Mouse (Mus musculus) myocyte (in vitro differentiated cells): ENCODE measurements around the gene Rps2. TPM values are rescaled to one million over a fixed set of nuclear protein-coding genes. Genes with fewer than 3 reads are reported as not detected.

Experiments
- H3K27me3 ChIP-seq: one replicate; pipeline ENCODE4 v1.6.1; 2011; ENCODE audit not compliant: control insufficient read depth, insufficient read depth, insufficient read length
- H3K36me3 ChIP-seq: one replicate; pipeline ENCODE4 v1.6.1; 2011; ENCODE audit not compliant: control insufficient read depth, insufficient read depth
- H3K4me2 ChIP-seq: one replicate; pipeline ENCODE4 v1.6.1; 2011; ENCODE audit warnings: low read depth, control low read depth
- H3K4me3 ChIP-seq: one replicate; pipeline ENCODE4 v1.5.1; 2011; ENCODE audit warnings: mild to moderate bottlenecking, control low read depth, moderate library complexity
- H3K79me2 ChIP-seq: one replicate; pipeline ENCODE4 v1.6.1; 2011; ENCODE audit not compliant: control insufficient read depth, insufficient read depth
- H3ac ChIP-seq: one replicate; pipeline ENCODE4 v1.6.1; 2011; ENCODE audit not compliant: control insufficient read depth, insufficient read length
- CEBPB ChIP-seq: IDR thresholded peaks from 2 replicates; pipeline ENCODE4 v1.6.1; 2011; ENCODE audit warnings: mild to moderate bottlenecking, moderate library complexity; ENCODE audit not compliant: poor library complexity, insufficient read depth, severe bottlenecking
- E2F4 ChIP-seq: IDR thresholded peaks from one replicate; pipeline ENCODE4 v1.6.1; 2011; ENCODE audit warnings: mild to moderate bottlenecking, control low read depth, moderate library complexity; ENCODE audit not compliant: insufficient read depth
- MAX ChIP-seq: IDR thresholded peaks from one replicate; pipeline ENCODE4 v1.6.1; 2011; ENCODE audit warnings: low read depth, mild to moderate bottlenecking, control low read depth
- MYOD1 ChIP-seq, 3 experiments: IDR thresholded peaks; one replicate each; pipeline ENCODE4 v1.6.1; 2011; ENCODE audit warnings: control low read depth in 2 of 3, low read depth in 2 of 3, mild to moderate bottlenecking in 2 of 3, moderate library complexity in 1 of 3; ENCODE audit not compliant: insufficient read length in 2 of 3, control insufficient read depth in 1 of 3
- MYOG ChIP-seq, 3 experiments: IDR thresholded peaks; one replicate each; pipeline ENCODE4 v1.6.1; 2011; ENCODE audit warnings: control low read depth in 2 of 3, low read depth in 2 of 3, mild to moderate bottlenecking in 2 of 3; ENCODE audit not compliant: insufficient read length in 2 of 3, control insufficient read depth in 1 of 3, insufficient read depth in 1 of 3
- POLR2A ChIP-seq: IDR thresholded peaks from one replicate; pipeline ENCODE4 v1.6.1; 2011; ENCODE audit warnings: low read depth, mild to moderate bottlenecking, control low read depth, moderate library complexity; ENCODE audit not compliant: insufficient read length
- POLR2AphosphoS2 ChIP-seq: IDR thresholded peaks from one replicate; pipeline ENCODE4 v1.6.1; 2011; ENCODE audit warnings: low read depth, control low read depth; ENCODE audit not compliant: insufficient read length
- REST ChIP-seq: IDR thresholded peaks from one replicate; pipeline ENCODE4 v1.6.1; 2011; ENCODE audit warnings: mild to moderate bottlenecking, control low read depth, moderate library complexity; ENCODE audit not compliant: insufficient read depth, insufficient read length
- SRF ChIP-seq: IDR thresholded peaks from one replicate; pipeline ENCODE4 v1.6.1; 2011; ENCODE audit warnings: low read depth; ENCODE audit not compliant: control insufficient read depth, insufficient read length
- TCF12 ChIP-seq: IDR thresholded peaks from one replicate; pipeline ENCODE4 v1.6.1; 2011; ENCODE audit warnings: mild to moderate bottlenecking, control low read depth; ENCODE audit not compliant: poor library complexity, insufficient read depth, severe bottlenecking
- TCF3 ChIP-seq: IDR thresholded peaks from one replicate; pipeline ENCODE4 v1.6.1; 2011; ENCODE audit warnings: low read depth, control low read depth; ENCODE audit not compliant: insufficient read length
- USF1 ChIP-seq: IDR thresholded peaks from one replicate; pipeline ENCODE4 v1.6.1; 2011; ENCODE audit warnings: low read depth, mild to moderate bottlenecking, control low read depth, moderate library complexity
- polyA plus RNA-seq: library from polyadenylated mRNA; unstranded; fragments of >200 nt; fragmentation: generic; extraction: Trizol; gene quantifications from one replicate; pipeline ENCODE4 v1.2.1, GENCODE M21; 2012; ENCODE audit warnings: missing spikeins

Gene Rps2
- polyA plus RNA-seq, 1 experiment: 178 TPM

DNA sequence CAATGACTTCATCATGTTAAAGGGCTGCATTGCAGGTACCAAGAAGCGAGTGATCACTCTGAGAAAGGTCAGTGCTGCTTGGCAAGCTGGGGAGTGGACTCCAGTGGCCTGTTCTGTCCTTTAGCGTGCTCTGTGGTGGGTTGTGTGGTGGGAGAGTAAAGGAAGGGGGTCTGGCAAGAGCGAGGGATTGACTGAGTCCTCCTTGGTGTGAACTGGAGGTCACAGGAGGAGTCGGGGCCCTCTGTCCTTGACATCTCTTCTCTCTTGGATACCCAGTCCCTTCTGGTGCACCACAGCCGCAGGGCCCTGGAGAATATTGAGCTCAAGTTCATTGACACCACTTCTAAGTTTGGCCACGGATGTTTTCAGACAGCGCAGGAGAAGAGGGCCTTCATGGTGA is 17.5 kb downstream of the Rps2 start:
- Histone ChIP-seq H3K4me2 (peak overlapping the region; percentile 86), H3K36me3 (no peaks in the 10 kb centered on the region), H3K27me3 (no peaks in the 10 kb centered on the region), H3K79me2 (peaks cover 6% of the 10 kb centered on the region), H3ac (no peak overlapping the region), H3K4me3 (peak overlapping the region; percentile 53)
- TF ChIP-seq SRF (no peak), CEBPB (no peak), REST (no peak), MYOG (IDR thresholded peaks at IDR 0.05; ENCODE audit: control insufficient read depth in 1 of 3, insufficient read depth in 1 of 3, insufficient read length in 2 of 3, low read depth in 2 of 3) (no peak), MYOD1 (IDR thresholded peaks at IDR 0.05; ENCODE audit: control insufficient read depth in 1 of 3, insufficient read length in 2 of 3, low read depth in 2 of 3) (no peak), TCF3 (no peak), TCF12 (no peak), E2F4 (no peak), MAX (no peak), POLR2A (no peak), POLR2AphosphoS2 (no peak), USF1 (no peak)

DNA sequence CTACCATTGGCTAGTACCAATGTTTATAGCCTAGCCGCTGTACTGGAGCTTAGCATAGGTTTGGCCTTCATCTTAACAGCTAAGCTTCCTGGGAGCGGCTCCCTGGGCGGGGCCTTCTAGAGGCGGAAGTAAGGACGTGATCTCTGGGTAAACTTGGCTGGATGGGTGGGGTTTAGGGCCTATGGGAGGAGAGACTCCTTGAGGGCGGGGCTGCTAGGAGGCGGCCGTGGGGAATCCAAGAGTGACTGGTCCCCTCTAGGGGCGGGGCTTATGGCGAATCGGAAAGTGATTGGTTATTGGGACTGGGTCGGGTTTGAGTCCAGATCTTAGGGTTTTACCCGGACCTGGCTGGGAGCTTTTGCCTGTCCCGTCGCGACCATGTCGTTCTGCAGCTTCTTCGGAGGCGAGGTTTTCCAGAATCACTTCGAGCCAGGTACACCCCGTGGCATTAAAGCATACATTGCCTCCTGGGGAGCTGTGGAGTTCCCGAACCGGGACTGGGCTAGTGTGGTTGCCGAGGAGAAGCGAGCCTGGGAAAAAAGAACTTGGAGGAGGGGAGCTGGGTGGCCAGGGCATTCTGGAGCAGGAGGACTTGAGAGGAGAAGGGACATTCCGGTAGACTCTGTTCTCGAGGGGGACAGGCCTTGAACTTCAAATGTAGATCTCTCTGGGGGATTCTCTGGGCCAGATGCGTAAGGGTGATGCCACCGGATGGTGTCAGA is 18.6 kb downstream of the Rps2 start, which contains the start of gene Msrb1:
Msrb1 (plus strand) TSS at position 313 of the 722 bp plus-strand sequence.
- H3K27me3 ChIP-seq: no peaks in the 10 kb centered on the region
- H3K4me3 ChIP-seq: peak within 1 kb of the TSS; percentile 53
- TF ChIP-seq TCF12 (no peak), POLR2AphosphoS2 (peak; percentile 78), REST (no peak), USF1 (no peak), POLR2A (peak; percentile 77), MAX (no peak), CEBPB (no peak), MYOG (IDR thresholded peaks at IDR 0.05; ENCODE audit: control insufficient read depth in 1 of 3, insufficient read depth in 1 of 3, insufficient read length in 2 of 3, low read depth in 2 of 3) (no peak)
- H3ac ChIP-seq: peak within 1 kb of the TSS; percentile 49
- H3K4me2 ChIP-seq: peak within 1 kb of the TSS; percentile 92
- no peaks in the 10 kb centered on the region for H3K36me3 ChIP-seq
- H3K79me2 ChIP-seq: peaks cover 6% of the 10 kb centered on the region

DNA sequence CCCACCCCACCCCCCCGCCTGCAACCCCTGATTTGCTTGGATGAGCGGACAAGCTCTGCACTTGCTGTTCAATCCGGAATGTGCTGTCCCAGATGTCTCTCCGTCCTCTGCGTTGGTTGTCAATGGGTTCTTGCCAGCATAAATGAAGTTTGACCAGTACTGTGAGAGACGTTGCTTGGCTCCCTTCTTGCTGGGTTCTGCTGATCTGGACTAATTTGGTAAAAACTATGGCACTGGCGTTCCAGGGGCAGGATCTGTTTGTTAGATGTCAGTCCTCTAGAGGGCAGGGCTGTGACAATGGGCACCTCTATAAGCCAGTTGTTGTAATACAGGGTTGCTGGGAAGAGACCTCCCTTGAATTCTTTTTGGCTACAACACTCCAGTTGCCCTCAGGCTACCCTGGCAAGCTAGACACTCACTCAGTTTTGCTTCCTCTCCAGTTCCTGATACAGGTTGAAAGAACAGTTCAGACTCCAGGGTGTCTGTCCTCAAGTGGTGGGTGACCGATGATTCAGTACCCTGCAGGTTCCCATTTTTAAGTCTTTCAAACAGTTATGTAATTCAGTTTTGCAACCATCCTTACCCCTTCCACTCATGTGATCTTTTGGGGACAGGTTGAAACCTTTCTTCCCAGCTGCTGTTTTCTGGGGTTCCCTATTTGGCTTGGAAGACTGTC is 19.4 kb downstream of the Rps2 start:
- peak overlapping the region; percentile 53 for H3K4me3 ChIP-seq
- H3ac ChIP-seq: peak overlapping the region; percentile 49
- no peaks in the 10 kb centered on the region for H3K36me3 ChIP-seq
- H3K27me3 ChIP-seq: no peaks in the 10 kb centered on the region
- TF ChIP-seq MAX (no peak), MYOD1 (IDR thresholded peaks at IDR 0.05; ENCODE audit: control insufficient read depth in 1 of 3, insufficient read length in 2 of 3, low read depth in 2 of 3) (no peak)
- H3K79me2 ChIP-seq: peaks cover 6% of the 10 kb centered on the region
- H3K4me2 ChIP-seq: peak overlapping the region; percentile 92

DNA sequence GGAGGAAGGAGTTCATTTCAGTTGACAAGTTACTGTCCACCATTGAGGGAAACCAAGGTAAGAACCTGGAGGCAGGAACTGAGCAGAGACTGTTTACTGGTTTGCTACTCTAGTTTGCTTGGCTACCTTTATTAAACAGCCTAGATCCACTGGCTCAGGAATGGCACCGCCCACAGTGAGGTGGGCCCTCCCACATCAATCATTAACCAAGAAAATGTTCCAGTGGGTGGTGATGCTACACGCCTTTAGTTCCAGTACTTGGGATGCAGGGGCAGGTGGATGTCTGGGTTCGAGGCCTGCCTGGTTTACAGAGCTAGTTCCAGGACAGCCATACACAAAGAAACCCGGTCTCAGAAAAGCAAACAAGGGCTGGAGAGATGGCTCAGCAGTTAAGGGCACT is 20.3 kb downstream of the Rps2 start:
- Histone ChIP-seq H3K27me3 (no peaks in the 10 kb centered on the region), H3K4me2 (no peak overlapping the region), H3K79me2 (peaks cover 6% of the 10 kb centered on the region), H3ac (no peak overlapping the region), H3K4me3 (no peak overlapping the region), H3K36me3 (no peaks in the 10 kb centered on the region)
- TF ChIP-seq POLR2A (no peak), CEBPB (no peak), USF1 (no peak), REST (no peak), POLR2AphosphoS2 (no peak), TCF12 (no peak), SRF (no peak), MYOG (IDR thresholded peaks at IDR 0.05; ENCODE audit: control insufficient read depth in 1 of 3, insufficient read depth in 1 of 3, insufficient read length in 2 of 3, low read depth in 2 of 3) (no peak)

DNA sequence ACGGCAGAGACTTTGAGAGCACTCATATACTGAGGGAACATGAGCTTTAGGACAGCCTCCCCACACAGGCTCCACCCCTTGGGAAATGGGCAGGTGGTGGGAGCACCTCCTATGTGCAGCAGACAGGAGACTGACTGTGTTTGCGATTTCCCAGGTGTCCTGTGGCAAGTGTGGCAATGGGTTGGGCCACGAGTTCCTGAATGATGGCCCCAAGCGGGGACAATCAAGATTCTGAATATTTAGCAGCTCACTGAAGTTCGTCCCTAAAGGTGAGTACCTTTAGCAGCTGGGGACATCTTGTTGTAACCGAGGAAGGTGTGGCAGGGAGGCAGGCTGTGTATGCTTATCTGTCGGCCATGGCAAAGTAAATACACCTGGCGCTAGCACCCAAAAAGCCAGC is 22.0 kb downstream of the Rps2 start:
- TF ChIP-seq POLR2AphosphoS2: no peak
- Histone ChIP-seq H3ac (no peak overlapping the region), H3K27me3 (no peaks in the 10 kb centered on the region), H3K4me3 (no peak overlapping the region), H3K36me3 (no peaks in the 10 kb centered on the region), H3K79me2 (peaks cover 6% of the 10 kb centered on the region), H3K4me2 (no peak overlapping the region)
